Mouse (Mus musculus): ENCODE measurements around the gene Fancd2os.

- TF ChIP-seq CTCF (IDR thresholded peaks at IDR 0.05; ENCODE audit: control insufficient read depth, insufficient read depth, low read length) (no peak), POLR2A (IDR thresholded peaks at IDR 0.05; ENCODE audit: borderline replicate concordance, control insufficient read depth, low read depth, low read length) (no peak)
Measured at GRCm38 (mm10) chr6:113585065-113585464, 15.4 kb downstream of the Fancd2os start.

Measured in bone marrow, adult 2 months (tissue).